Mouse (Mus musculus): ENCODE measurements around the gene Gdf11. TPM values are rescaled to one million over a fixed set of nuclear protein-coding genes. Genes with fewer than 3 reads are reported as not detected.
A peak's percentile ranks its signal among the peaks of the same experiment; 100 is the strongest.

The Gdf11 gene
- 2.8 and 2.9 TPM in 2 replicates for polyA plus RNA-seq (2015; fragmentation: Nextera tagmentation; extraction: Ambion mirVana)

- H3K4me1 ChIP-seq (ENCODE audit: control insufficient read depth, insufficient read depth, low read length): peaks cover 25% of the 10 kb centered on the region
- WGBS: under 1% methylated on average over 60 of the region's 89 CpGs
- peak within 1 kb of the TSS; percentile 90 for H3K27ac ChIP-seq (ENCODE audit: low read length)
- peak within 1 kb of the TSS; percentile 79 for H3K9ac ChIP-seq (ENCODE audit: low read length)
- H3K4me2 ChIP-seq (ENCODE audit: low read depth, low read length): peak within 1 kb of the TSS; percentile 89
- no peaks in the 10 kb centered on the region for H3K36me3 ChIP-seq (ENCODE audit: control insufficient read depth, insufficient read depth, low read length)
- peak within 1 kb of the TSS; percentile 77 for H3K4me3 ChIP-seq (replicated peaks; ENCODE audit: low read length)
- H3K9me3 ChIP-seq (replicated peaks; ENCODE audit: control insufficient read depth, low read length): no peaks in the 10 kb centered on the region
- ATAC-seq (ENCODE audit: insufficient read depth, low FRiP score): peak; percentile 82
- no peaks in the 10 kb centered on the region for H3K27me3 ChIP-seq (ENCODE audit: control insufficient read depth, insufficient read depth, low read length)
Measured at GRCm38 (mm10) chr10:128891296-128892094, at the start of gene Gdf11. Gdf11 (minus strand) TSS chr10:128891718.

- Histone ChIP-seq H3K4me3 (replicated peaks; ENCODE audit: low read length) (no peak overlapping the region), H3K27me3 (ENCODE audit: control insufficient read depth, insufficient read depth, low read length) (peaks cover 8% of the 10 kb centered on the region), H3K36me3 (ENCODE audit: control insufficient read depth, insufficient read depth, low read length) (no peaks in the 10 kb centered on the region), H3K4me1 (ENCODE audit: control insufficient read depth, insufficient read depth, low read length) (no peaks in the 10 kb centered on the region; the same call in 1 of the 2 replicates), H3K27ac (ENCODE audit: low read length) (no peak overlapping the region), H3K9ac (ENCODE audit: low read length) (no peak overlapping the region), H3K4me2 (ENCODE audit: low read depth, low read length) (no peak overlapping the region), H3K9me3 (replicated peaks; ENCODE audit: control insufficient read depth, low read length) (no peaks in the 10 kb centered on the region)
- ATAC-seq (ENCODE audit: insufficient read depth, low FRiP score): no peak
- 74% methylated on average over 10 of the region's 10 CpGs for WGBS
Measured at GRCm38 (mm10) chr10:128940475-128941061, 49.0 kb upstream of the Gdf11 start.

GRCm38 (mm10) chr10:128938974-128939373 lies 47.5 kb upstream of the Gdf11 start:
- no peak overlapping the region for H3K9ac ChIP-seq (ENCODE audit: low read length)
- H3K27me3 ChIP-seq (ENCODE audit: control insufficient read depth, insufficient read depth, low read length): peaks cover 23% of the 10 kb centered on the region
- H3K27ac ChIP-seq (ENCODE audit: low read length): no peak overlapping the region
- no peak overlapping the region for H3K4me3 ChIP-seq (replicated peaks; ENCODE audit: low read length)
- ATAC-seq (ENCODE audit: insufficient read depth, low FRiP score): peak; percentile 35
- H3K4me1 ChIP-seq (ENCODE audit: control insufficient read depth, insufficient read depth, low read length): no peaks in the 10 kb centered on the region; the same call in 1 of the 2 replicates
- no peaks in the 10 kb centered on the region for H3K9me3 ChIP-seq (replicated peaks; ENCODE audit: control insufficient read depth, low read length)
- H3K4me2 ChIP-seq (ENCODE audit: low read depth, low read length): no peak overlapping the region
- H3K36me3 ChIP-seq (ENCODE audit: control insufficient read depth, insufficient read depth, low read length): no peaks in the 10 kb centered on the region
- 37% methylated on average over 5 of the region's 5 CpGs for WGBS

GRCm38 (mm10) chr10:128938457-128938856 lies 46.9 kb upstream of the Gdf11 start:
- H3K4me1 ChIP-seq (ENCODE audit: control insufficient read depth, insufficient read depth, low read length): no peaks in the 10 kb centered on the region; the same call in 1 of the 2 replicates
- no peak overlapping the region for H3K4me2 ChIP-seq (ENCODE audit: low read depth, low read length)
- H3K9me3 ChIP-seq (replicated peaks; ENCODE audit: control insufficient read depth, low read length): no peaks in the 10 kb centered on the region
- peaks cover 28% of the 10 kb centered on the region for H3K27me3 ChIP-seq (ENCODE audit: control insufficient read depth, insufficient read depth, low read length)
- no peak overlapping the region for H3K4me3 ChIP-seq (replicated peaks; ENCODE audit: low read length)
- H3K9ac ChIP-seq (ENCODE audit: low read length): no peak overlapping the region
- H3K36me3 ChIP-seq (ENCODE audit: control insufficient read depth, insufficient read depth, low read length): no peaks in the 10 kb centered on the region
- H3K27ac ChIP-seq (ENCODE audit: low read length): no peak overlapping the region
- 68% methylated on average over 9 of the region's 9 CpGs for WGBS
- peak; percentile 42; the same call in 1 of the 2 replicates for ATAC-seq (ENCODE audit: insufficient read depth, low FRiP score)

- Histone ChIP-seq H3K9me3 (replicated peaks; ENCODE audit: control insufficient read depth, low read length) (no peaks in the 10 kb centered on the region), H3K9ac (ENCODE audit: low read length) (no peak overlapping the region), H3K4me1 (ENCODE audit: control insufficient read depth, insufficient read depth, low read length) (no peaks in the 10 kb centered on the region; the same call in 1 of the 2 replicates), H3K36me3 (ENCODE audit: control insufficient read depth, insufficient read depth, low read length) (no peaks in the 10 kb centered on the region), H3K4me2 (ENCODE audit: low read depth, low read length) (no peak overlapping the region), H3K27me3 (ENCODE audit: control insufficient read depth, insufficient read depth, low read length) (peaks cover 33% of the 10 kb centered on the region), H3K27ac (ENCODE audit: low read length) (no peak overlapping the region), H3K4me3 (replicated peaks; ENCODE audit: low read length) (no peak overlapping the region)
- no peak for ATAC-seq (ENCODE audit: insufficient read depth, low FRiP score)
- WGBS: 66% methylated on average over 12 of the region's 12 CpGs
Measured at GRCm38 (mm10) chr10:128937756-128938390, 46.4 kb upstream of the Gdf11 start.

- no peak overlapping the region for H3K9ac ChIP-seq (ENCODE audit: low read length)
- peaks cover 48% of the 10 kb centered on the region for H3K27me3 ChIP-seq (ENCODE audit: control insufficient read depth, insufficient read depth, low read length)
- H3K4me2 ChIP-seq (ENCODE audit: low read depth, low read length): no peak overlapping the region
- ATAC-seq (ENCODE audit: insufficient read depth, low FRiP score): 0 out of 2 replicates have a peak, but pooled peaks have one; percentile 12
- no peaks in the 10 kb centered on the region for H3K36me3 ChIP-seq (ENCODE audit: control insufficient read depth, insufficient read depth, low read length)
- no peak overlapping the region for H3K27ac ChIP-seq (ENCODE audit: low read length)
- H3K4me1 ChIP-seq (ENCODE audit: control insufficient read depth, insufficient read depth, low read length): no peaks in the 10 kb centered on the region; the same call in 1 of the 2 replicates
- H3K4me3 ChIP-seq (replicated peaks; ENCODE audit: low read length): no peak overlapping the region
- WGBS: 72% methylated on average over 8 of the region's 8 CpGs
- H3K9me3 ChIP-seq (replicated peaks; ENCODE audit: control insufficient read depth, low read length): no peaks in the 10 kb centered on the region
Measured at GRCm38 (mm10) chr10:128935826-128936440, 44.4 kb upstream of the Gdf11 start.

- Histone ChIP-seq H3K9me3 (replicated peaks; ENCODE audit: control insufficient read depth, low read length) (no peaks in the 10 kb centered on the region), H3K4me3 (replicated peaks; ENCODE audit: low read length) (no peak overlapping the region), H3K36me3 (ENCODE audit: control insufficient read depth, insufficient read depth, low read length) (no peaks in the 10 kb centered on the region), H3K27me3 (ENCODE audit: control insufficient read depth, insufficient read depth, low read length) (peaks cover 48% of the 10 kb centered on the region), H3K27ac (ENCODE audit: low read length) (no peak overlapping the region), H3K9ac (ENCODE audit: low read length) (no peak overlapping the region), H3K4me2 (ENCODE audit: low read depth, low read length) (0 out of 2 replicates have a peak overlapping the region, but pooled peaks have one; percentile 73), H3K4me1 (ENCODE audit: control insufficient read depth, insufficient read depth, low read length) (no peaks in the 10 kb centered on the region; the same call in 1 of the 2 replicates)
- WGBS: 69% methylated on average over 7 of the region's 7 CpGs
- ATAC-seq (ENCODE audit: insufficient read depth, low FRiP score): no peak
Measured at GRCm38 (mm10) chr10:128934997-128935787, 43.7 kb upstream of the Gdf11 start.

GRCm38 (mm10) chr10:128933976-128934721 lies 42.6 kb upstream of the Gdf11 start:
- no peaks in the 10 kb centered on the region for H3K36me3 ChIP-seq (ENCODE audit: control insufficient read depth, insufficient read depth, low read length)
- H3K4me2 ChIP-seq (ENCODE audit: low read depth, low read length): peak overlapping the region; percentile 73
- H3K4me3 ChIP-seq (replicated peaks; ENCODE audit: low read length): peak overlapping the region; percentile 48
- peaks cover 48% of the 10 kb centered on the region for H3K27me3 ChIP-seq (ENCODE audit: control insufficient read depth, insufficient read depth, low read length)
- 4% methylated on average over 21 of the region's 21 CpGs for WGBS
- H3K27ac ChIP-seq (ENCODE audit: low read length): no peak overlapping the region
- H3K9me3 ChIP-seq (replicated peaks; ENCODE audit: control insufficient read depth, low read length): no peaks in the 10 kb centered on the region
- peak overlapping the region; percentile 49 for H3K9ac ChIP-seq (ENCODE audit: low read length)
- no peaks in the 10 kb centered on the region; the same call in 1 of the 2 replicates for H3K4me1 ChIP-seq (ENCODE audit: control insufficient read depth, insufficient read depth, low read length)
- ATAC-seq (ENCODE audit: insufficient read depth, low FRiP score): no peak

Data from stomach, embryonic 16.5 days (tissue).